Mouse (Mus musculus): ENCODE results near the gene Mtnr1b. TPM values are rescaled to one million over a fixed set of nuclear protein-coding genes. Genes with fewer than 3 reads are reported as not detected.

Gene Mtnr1b
- total RNA-seq (2021) (not detected), polyA plus RNA-seq (2012; rRNA removed) (not detected in 2 replicates)
- long read RNA-seq = 0 reads

GRCm38 (mm10) chr9:15874506-15875160 is at the start of gene Mtnr1b:
Gene Mtnr1b, minus strand, starts transcription at chr9:15874556.
- Histone ChIP-seq H3K9ac (ENCODE audit: low read depth, low read length) (no peak within 1 kb of the TSS), H3K36me3 (ENCODE audit: control insufficient read depth, insufficient read depth, low read length) (no peaks in the 10 kb centered on the region), H3K4me1 (ENCODE audit: control insufficient read depth, insufficient read depth, low read length) (no peaks in the 10 kb centered on the region), H3K27ac (no peak within 1 kb of the TSS), H3K27me3 (ENCODE audit: control insufficient read depth, insufficient read depth, low read length) (no peaks in the 10 kb centered on the region), H3K79me2 (replicated peaks; ENCODE audit: control insufficient read depth, insufficient read depth, low read length) (no peaks in the 10 kb centered on the region), H3K4me3 (no peak within 1 kb of the TSS)
- 46% methylated on average over 19 of the region's 19 CpGs for WGBS
- DNase-seq = no peak
- intact Hi-C loops (cut with DNase I) = no loop called here
- TF ChIP-seq POLR2A (IDR thresholded peaks at IDR 0.05; ENCODE audit: insufficient read depth, low read depth, low read length) (no peak), EP300 (IDR thresholded peaks at IDR 0.05; ENCODE audit: insufficient read depth, low read depth, low read length) (no peak), CTCF (IDR thresholded peaks at IDR 0.05) (no peak)

GRCm38 (mm10) chr9:15920271-15920670 is 45.9 kb upstream of the Mtnr1b start:
- 48% methylated on average over 4 of the region's 4 CpGs for WGBS
- no peaks in the 10 kb centered on the region for H3K36me3 ChIP-seq (ENCODE audit: control insufficient read depth, insufficient read depth, low read length)
- no peak for DNase-seq
- H3K4me1 ChIP-seq (ENCODE audit: control insufficient read depth, insufficient read depth, low read length) = no peaks in the 10 kb centered on the region
- no peak overlapping the region for H3K4me3 ChIP-seq
- no peaks in the 10 kb centered on the region for H3K27me3 ChIP-seq (ENCODE audit: control insufficient read depth, insufficient read depth, low read length)
- no peak overlapping the region for H3K27ac ChIP-seq
- intact Hi-C loops (cut with DNase I) = loop anchor here (10.0 kb wide), 1 partner anchor 585 kb away; the partner anchor contains the start of gene Fat3
- H3K79me2 ChIP-seq (replicated peaks; ENCODE audit: control insufficient read depth, insufficient read depth, low read length) = no peaks in the 10 kb centered on the region
- TF ChIP-seq EP300 (IDR thresholded peaks at IDR 0.05; ENCODE audit: insufficient read depth, low read depth, low read length) = no peak
- H3K9ac ChIP-seq (ENCODE audit: low read depth, low read length) = no peak overlapping the region

GRCm38 (mm10) chr9:15919373-15920005 is 45.1 kb upstream of the Mtnr1b start:
- 55% methylated on average over 5 of the region's 5 CpGs for WGBS
- H3K27ac ChIP-seq = no peak overlapping the region
- H3K36me3 ChIP-seq (ENCODE audit: control insufficient read depth, insufficient read depth, low read length) = no peaks in the 10 kb centered on the region
- H3K4me1 ChIP-seq (ENCODE audit: control insufficient read depth, insufficient read depth, low read length) = no peaks in the 10 kb centered on the region
- no peaks in the 10 kb centered on the region for H3K27me3 ChIP-seq (ENCODE audit: control insufficient read depth, insufficient read depth, low read length)
- intact Hi-C loops (cut with DNase I) = loop anchor here (10.0 kb wide), 1 partner anchor 585 kb away; the partner anchor contains the start of gene Fat3
- DNase-seq = no peak
- H3K4me3 ChIP-seq = no peak overlapping the region
- H3K79me2 ChIP-seq (replicated peaks; ENCODE audit: control insufficient read depth, insufficient read depth, low read length) = no peaks in the 10 kb centered on the region
- no peak for TF ChIP-seq EP300 (IDR thresholded peaks at IDR 0.05; ENCODE audit: insufficient read depth, low read depth, low read length)
- peak; percentile 61 for TF ChIP-seq CTCF (IDR thresholded peaks at IDR 0.05)
- no peak overlapping the region for H3K9ac ChIP-seq (ENCODE audit: low read depth, low read length)

- intact Hi-C loops (cut with DNase I) = no loop called here
- H3K79me2 ChIP-seq (replicated peaks; ENCODE audit: control insufficient read depth, insufficient read depth, low read length) = no peaks in the 10 kb centered on the region
- no peak for DNase-seq
- no peak overlapping the region for H3K27ac ChIP-seq
- no peak overlapping the region for H3K4me3 ChIP-seq
- H3K27me3 ChIP-seq (ENCODE audit: control insufficient read depth, insufficient read depth, low read length) = no peaks in the 10 kb centered on the region
- H3K4me1 ChIP-seq (ENCODE audit: control insufficient read depth, insufficient read depth, low read length) = no peaks in the 10 kb centered on the region
- no peak overlapping the region for H3K9ac ChIP-seq (ENCODE audit: low read depth, low read length)
- no peaks in the 10 kb centered on the region for H3K36me3 ChIP-seq (ENCODE audit: control insufficient read depth, insufficient read depth, low read length)
- TF ChIP-seq POLR2A (IDR thresholded peaks at IDR 0.05; ENCODE audit: insufficient read depth, low read depth, low read length) (no peak), CTCF (IDR thresholded peaks at IDR 0.05) (no peak), EP300 (IDR thresholded peaks at IDR 0.05; ENCODE audit: insufficient read depth, low read depth, low read length) (no peak)
These were observed 42.2 kb upstream of the Mtnr1b start for GRCm38 (mm10) chr9:15916600-15916999.

GRCm38 (mm10) chr9:15912735-15913134 is 38.4 kb upstream of the Mtnr1b start:
- Histone ChIP-seq H3K79me2 (replicated peaks; ENCODE audit: control insufficient read depth, insufficient read depth, low read length) (no peaks in the 10 kb centered on the region), H3K9ac (ENCODE audit: low read depth, low read length) (no peak overlapping the region), H3K4me1 (ENCODE audit: control insufficient read depth, insufficient read depth, low read length) (no peaks in the 10 kb centered on the region), H3K4me3 (no peak overlapping the region), H3K36me3 (ENCODE audit: control insufficient read depth, insufficient read depth, low read length) (no peaks in the 10 kb centered on the region), H3K27me3 (ENCODE audit: control insufficient read depth, insufficient read depth, low read length) (no peaks in the 10 kb centered on the region), H3K27ac (no peak overlapping the region)
- DNase-seq = no peak
- no peak for TF ChIP-seq EP300 (IDR thresholded peaks at IDR 0.05; ENCODE audit: insufficient read depth, low read depth, low read length)
- TF ChIP-seq CTCF (IDR thresholded peaks at IDR 0.05) = no peak
- no peak for TF ChIP-seq POLR2A (IDR thresholded peaks at IDR 0.05; ENCODE audit: insufficient read depth, low read depth, low read length)
- intact Hi-C loops (cut with DNase I) = no loop called here
- 49% methylated on average over 1 of the region's 1 CpGs for WGBS

- H3K4me1 ChIP-seq (ENCODE audit: control insufficient read depth, insufficient read depth, low read length) = no peaks in the 10 kb centered on the region
- H3K79me2 ChIP-seq (replicated peaks; ENCODE audit: control insufficient read depth, insufficient read depth, low read length) = no peaks in the 10 kb centered on the region
- H3K4me3 ChIP-seq = no peak overlapping the region
- intact Hi-C loops (cut with DNase I) = no loop called here
- H3K27me3 ChIP-seq (ENCODE audit: control insufficient read depth, insufficient read depth, low read length) = no peaks in the 10 kb centered on the region
- H3K9ac ChIP-seq (ENCODE audit: low read depth, low read length) = no peak overlapping the region
- WGBS = 50% methylated on average over 2 of the region's 2 CpGs
- no peak for TF ChIP-seq EP300 (IDR thresholded peaks at IDR 0.05; ENCODE audit: insufficient read depth, low read depth, low read length)
- DNase-seq = no peak
- no peaks in the 10 kb centered on the region for H3K36me3 ChIP-seq (ENCODE audit: control insufficient read depth, insufficient read depth, low read length)
- H3K27ac ChIP-seq = no peak overlapping the region
These were observed 35.2 kb upstream of the Mtnr1b start for GRCm38 (mm10) chr9:15909397-15910113.

Measured in heart, adult 2 months (tissue).